ENCODE assay signal across 9 mouse cellular contexts in the genomic region with DNA sequence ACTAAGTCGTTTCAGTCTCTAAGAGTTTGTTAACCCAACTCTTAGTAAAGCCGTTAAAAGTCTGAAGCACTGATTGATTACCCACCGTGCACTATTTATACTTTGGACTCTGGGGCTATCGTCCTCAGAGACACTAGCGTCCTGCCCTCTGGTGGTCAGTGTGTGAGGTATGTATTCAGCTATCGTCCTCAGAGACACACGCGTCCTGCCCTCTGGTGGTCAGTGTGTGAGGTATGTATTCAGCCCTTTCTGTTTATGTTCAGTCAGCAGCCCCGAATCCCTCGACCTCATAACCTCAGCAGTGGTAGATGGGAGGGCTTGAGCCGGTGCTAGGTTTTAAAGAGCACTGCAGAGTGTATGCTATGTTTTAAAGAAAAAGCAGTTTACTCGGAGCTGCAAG. TPM values are rescaled to one million over a fixed set of nuclear protein-coding genes. Genes with fewer than 3 reads are reported as not detected.
DNase-seq lines count a peak whose midpoint lies in the region; ATAC-seq and TF ChIP-seq lines count a peak whose summit lies in the region.
"Had no signal": no experiment of that assay in that cellular context is flagged by ENCODE, and none has a peak within 500 bp of the region (broad histone marks: within the 10 kb centered on the region; RNA-seq: fewer than 3 reads in every experiment).

No protein-coding gene starts in this region.

- peak; percentile 91 for ATAC-seq in hindbrain, postnatal 0 days
- peak; percentile 99 for ATAC-seq in megakaryocyte progenitor cell, adult 5-6 weeks (replicated peaks; ENCODE audit: poor library complexity)

- no peaks in the 10 kb centered on the region for H3K4me1 ChIP-seq in hindbrain, postnatal 0 days (ENCODE audit: insufficient read depth, low read length)

- peak; percentile 92 for DNase-seq in R1 (ENCODE audit: low read depth, low spot score)
- DNase-seq in cerebellum, adult 8-10 months: peak; percentile 51
- peak; percentile 77 for DNase-seq in forelimb bud, embryonic 11.5 days (ENCODE audit: low read depth, low spot score)
- peak; percentile 87 for DNase-seq in hindbrain, postnatal 0 days (ENCODE audit: low spot score)
- DNase-seq in layer of hippocampus, postnatal 36 days: peak; percentile 40 to 58
- DNase-seq in right cerebral cortex, postnatal 14 days: peak; percentile 78
- peak; percentile 19 for DNase-seq in yolk sac, embryonic 10.5 days (ENCODE audit: low spot score)

- H3K36me3 ChIP-seq in hindbrain, postnatal 0 days (ENCODE audit: insufficient read depth, low read length): peaks cover 37% of the 10 kb centered on the region

- H3K4me3 ChIP-seq in hindbrain, postnatal 0 days (ENCODE audit: low read length): no peak overlapping the region

- TF ChIP-seq CTCF in hindbrain, postnatal 0 days (IDR thresholded peaks at IDR 0.05; ENCODE audit: low read depth): peak; percentile 96

- H3K9me3 ChIP-seq in hindbrain, postnatal 0 days (ENCODE audit: low read length): no peaks in the 10 kb centered on the region

- H3K27ac ChIP-seq in hindbrain, postnatal 0 days: no peak overlapping the region
- H3K27ac ChIP-seq: macrophage had no signal

- no peak overlapping the region for H3K9ac ChIP-seq in hindbrain, postnatal 0 days (replicated peaks; ENCODE audit: low read length)

- WGBS in hindbrain, postnatal 0 days: 38% methylated on average over 12 of the region's 12 CpGs

- H3K27me3 ChIP-seq in hindbrain, postnatal 0 days (ENCODE audit: insufficient read depth, low read length): no peaks in the 10 kb centered on the region

- no peak overlapping the region for H3K4me2 ChIP-seq in hindbrain, postnatal 0 days (ENCODE audit: low read depth, low read length)

RNA-seq across cellular contexts. Expression of a gene that starts 13.7 kb away (rescaled TPM):
- total RNA-seq in hindbrain, postnatal 0 days (2014; rRNA removed): 210 and 218 TPM in 2 replicates
- 138 and 143 TPM in 2 replicates for polyA plus RNA-seq in hindbrain, postnatal 0 days (2015; fragmentation: Nextera tagmentation; extraction: Ambion mirVana)
- 100 to 1,000 TPM; 226 to 238 TPM for total RNA-seq in layer of hippocampus, postnatal 36 days (2021)
- total RNA-seq in megakaryocyte progenitor cell, adult 5-6 weeks (2015): 6.5 and 7.6 TPM in 2 replicates
- total RNA-seq in megakaryocyte progenitor cell, adult 5-6 weeks (2017): 4.3 and 4.8 TPM in 2 replicates

Comparison
In these comparisons a context has a peak if more than half of its experiments do, and no peak if none do; other contexts are left out.
1. DNase-seq: peak in every context shown above with its lines; median percentile 92 in R1; 87 in hindbrain, postnatal 0 days; 78 in right cerebral cortex, postnatal 14 days; 77 in forelimb bud, embryonic 11.5 days; 51 in cerebellum, adult 8-10 months; 49 in layer of hippocampus, postnatal 36 days; 19 in yolk sac, embryonic 10.5 days.
2. RNA of a gene that starts 13.7 kb away (total RNA-seq): 226 to 238 TPM in layer of hippocampus, postnatal 36 days and 210 to 218 TPM in hindbrain, postnatal 0 days; 4.3 to 7.6 TPM in megakaryocyte progenitor cell, adult 5-6 weeks; every median in the first group is over 10 times any median in the second.